Mouse (Mus musculus) midbrain, embryonic 16.5 days (tissue): ENCODE results near the gene Rnaset2b. TPM values are rescaled to one million over a fixed set of nuclear protein-coding genes. Genes with fewer than 3 reads are reported as not detected.
"Not testable (repeated sequence)": the region's sequence is repeated elsewhere in the genome, so short reads cannot be mapped to it uniquely, and the experiment has no call there.

Experiments
- ATAC-seq: fragments of 200-750 bp; cut with Nextera tagmentation; 2 replicates; pipeline ENCODE4 v1.8.0; 2017; ENCODE audit warnings: moderate TSS enrichment
- H3K27ac ChIP-seq: fragments of 300-500 bp; sonication (generic); 2 replicates; pipeline ENCODE4 v1.5.1; 2014; ENCODE audit warnings: mild to moderate bottlenecking, low read length, mixed read lengths
- H3K27me3 ChIP-seq: fragments of 300-500 bp; sonication (generic); 2 replicates; pipeline ENCODE4 v1.6.1; 2014; ENCODE audit warnings: low read depth, low read length, mixed read lengths; ENCODE audit not compliant: control insufficient read depth, insufficient read depth
- H3K36me3 ChIP-seq: fragments of 300-500 bp; sonication (generic); 2 replicates; pipeline ENCODE4 v1.6.1; 2014; ENCODE audit warnings: mild to moderate bottlenecking, low read length, moderate library complexity, mixed read lengths; ENCODE audit not compliant: control insufficient read depth, insufficient read depth
- H3K4me1 ChIP-seq: fragments of 300-500 bp; sonication (generic); 2 replicates; pipeline ENCODE4 v1.6.1; 2014; ENCODE audit warnings: mild to moderate bottlenecking, low read length, mixed read lengths; ENCODE audit not compliant: control insufficient read depth, insufficient read depth
- H3K4me2 ChIP-seq: fragments of 300-500 bp; sonication (generic); 2 replicates; pipeline ENCODE4 v1.6.1; 2014; ENCODE audit warnings: mild to moderate bottlenecking, low read length, mixed read lengths
- H3K4me3 ChIP-seq: fragments of 300-500 bp; sonication (generic); 2 replicates; pipeline ENCODE4 v1.5.1; 2014; ENCODE audit warnings: low read depth, mild to moderate bottlenecking, low read length, moderate library complexity, mixed read lengths
- H3K9ac ChIP-seq: fragments of 300-500 bp; sonication (generic); 2 replicates; pipeline ENCODE4 v1.6.1; 2014; ENCODE audit warnings: low read depth, low read length, mixed read lengths
- H3K9me3 ChIP-seq: fragments of 300-500 bp; sonication (generic); replicated peaks from 2 replicates; pipeline ENCODE4 v1.6.1; 2014; ENCODE audit warnings: mild to moderate bottlenecking, low read length, mixed read lengths; ENCODE audit not compliant: control insufficient read depth, poor library complexity, severe bottlenecking
- WGBS: fragments of 180-500 bp; shearing (Covaris S2); extraction: QIAGEN DNeasy Blood & Tissue Kit; methylation state at CpG from one replicate; pipeline ENCODE4 v1.1.7; 2014; 5-methylcytosine and 5-hydroxymethylcytosine counted together
- polyA plus RNA-seq: library from polyadenylated mRNA; unstranded; fragments of >200 nt; fragmentation: Nextera tagmentation; extraction: Ambion mirVana; gene quantifications from 2 replicates; pipeline ENCODE4 v1.2.1, GENCODE M21; 2015

Rnaset2b gene
- polyA plus RNA-seq, 1 experiment from 2014 or later: 66.0 TPM

GRCm38 (mm10) chr17:7030622-7031174 is 60.3 kb downstream of the Rnaset2b start:
- ATAC-seq, H3K4me1 ChIP-seq, H3K4me2 ChIP-seq, H3K9ac ChIP-seq, H3K4me3 ChIP-seq, H3K27me3 ChIP-seq, H3K36me3 ChIP-seq, H3K9me3 ChIP-seq, H3K27ac ChIP-seq: not testable (repeated sequence)
- WGBS: 82% methylated on average over 3 of the region's 6 CpGs

- H3K27me3 ChIP-seq, H3K9ac ChIP-seq, H3K27ac ChIP-seq, H3K9me3 ChIP-seq, ATAC-seq, H3K4me1 ChIP-seq, H3K4me3 ChIP-seq, H3K4me2 ChIP-seq, H3K36me3 ChIP-seq: not testable (repeated sequence)
- 43% methylated on average over 2 of the region's 17 CpGs for whole genome bisulfite sequencing
Observed at GRCm38 (mm10) chr17:7033192-7034166, 63.0 kb downstream of the Rnaset2b start.

Other genes with a start within 250 kb of the Rnaset2b start
- 31.9 and 36.8 TPM in 2 replicates for gene Ezr, start 187.8 kb upstream of the Rnaset2b start, polyA plus RNA-seq
- 63.2 and 69.3 TPM in 2 replicates for gene Rsph3b, start 22.0 kb upstream of the Rnaset2b start, polyA plus RNA-seq
- 51.0 and 56.1 TPM in 2 replicates for gene Tagap1, start 9.5 kb upstream of the Rnaset2b start, polyA plus RNA-seq
- 0.24 and 0.44 TPM in 2 replicates for gene Gm49721, start 8.3 kb downstream of the Rnaset2b start, polyA plus RNA-seq
- 0.48 TPM in 1 of 2 replicates, not detected in the other for gene Gm1604a, start 54.9 kb downstream of the Rnaset2b start, polyA plus RNA-seq
- 19.6 and 22.1 TPM in 2 replicates for gene Rps6ka2, start 199.5 kb downstream of the Rnaset2b start, polyA plus RNA-seq